Mouse (Mus musculus) neural tube, embryonic 12.5 days (tissue): ENCODE measurements at regions not wholly inside any gene's neighbourhood (a gene's known extent, or its start where the extent isn't known, plus 50 kb on each side); places are given as distances from the start of the nearest gene placed in this dataset.

Source experiments
- ATAC-seq: fragments of 200-750 bp; cut with Nextera tagmentation; 2 replicates; pipeline ENCODE4 v1.8.0; 2017; ENCODE audit warnings: low read depth, mild to moderate bottlenecking, moderate TSS enrichment, moderate library complexity; ENCODE audit not compliant: low FRiP score
- H3K27ac ChIP-seq: fragments of 300-500 bp; sonication (generic); 2 replicates; pipeline ENCODE4 v1.5.1; 2016
- H3K27me3 ChIP-seq: fragments of 300-500 bp; sonication (generic); replicated peaks from 2 replicates; pipeline ENCODE4 v1.6.1; 2016; ENCODE audit warnings: mild to moderate bottlenecking
- H3K36me3 ChIP-seq: fragments of 300-500 bp; sonication (generic); 2 replicates; pipeline ENCODE4 v1.6.1; 2016; ENCODE audit warnings: mild to moderate bottlenecking
- H3K4me1 ChIP-seq: fragments of 300-500 bp; sonication (generic); 2 replicates; pipeline ENCODE4 v1.6.1; 2016
- H3K4me2 ChIP-seq: fragments of 300-500 bp; sonication (generic); replicated peaks from 2 replicates; pipeline ENCODE4 v1.6.1; 2016; ENCODE audit warnings: mild to moderate bottlenecking
- H3K4me3 ChIP-seq: fragments of 300-500 bp; sonication (generic); 2 replicates; pipeline ENCODE4 v1.5.1; 2016
- H3K9ac ChIP-seq: fragments of 300-500 bp; sonication (generic); 2 replicates; pipeline ENCODE4 v1.6.1; 2016; ENCODE audit warnings: mild to moderate bottlenecking
- H3K9me3 ChIP-seq: fragments of 300-500 bp; sonication (generic); 2 replicates; pipeline ENCODE4 v1.6.1; 2016; ENCODE audit warnings: mild to moderate bottlenecking
- WGBS: fragments of 180-500 bp; shearing (Covaris S2); methylation state at CpG from one replicate; pipeline ENCODE4 v1.1.7; 2016; 5-methylcytosine and 5-hydroxymethylcytosine counted together

GRCm38 (mm10) chr14:61857616-61858015 is 250.4 kb downstream of the Kcnrg start:
- Histone ChIP-seq H3K27ac (no peak overlapping the region), H3K27me3 (no peaks in the 10 kb centered on the region), H3K36me3 (no peaks in the 10 kb centered on the region), H3K4me2 (no peak overlapping the region), H3K4me1 (no peaks in the 10 kb centered on the region), H3K4me3 (no peak overlapping the region), H3K9ac (no peak overlapping the region), H3K9me3 (no peaks in the 10 kb centered on the region)
- no peak for ATAC-seq
- WGBS: 88% methylated on average over 6 of the region's 6 CpGs

- WGBS: 87% methylated on average over 4 of the region's 4 CpGs
- Histone ChIP-seq H3K4me1 (no peaks in the 10 kb centered on the region), H3K9ac (no peak overlapping the region), H3K36me3 (no peaks in the 10 kb centered on the region), H3K27me3 (no peaks in the 10 kb centered on the region), H3K4me2 (no peak overlapping the region), H3K9me3 (no peaks in the 10 kb centered on the region), H3K4me3 (no peak overlapping the region), H3K27ac (no peak overlapping the region)
- ATAC-seq: no peak
Observed at GRCm38 (mm10) chr14:61860688-61861087, 253.4 kb downstream of the Kcnrg start.

DNA sequence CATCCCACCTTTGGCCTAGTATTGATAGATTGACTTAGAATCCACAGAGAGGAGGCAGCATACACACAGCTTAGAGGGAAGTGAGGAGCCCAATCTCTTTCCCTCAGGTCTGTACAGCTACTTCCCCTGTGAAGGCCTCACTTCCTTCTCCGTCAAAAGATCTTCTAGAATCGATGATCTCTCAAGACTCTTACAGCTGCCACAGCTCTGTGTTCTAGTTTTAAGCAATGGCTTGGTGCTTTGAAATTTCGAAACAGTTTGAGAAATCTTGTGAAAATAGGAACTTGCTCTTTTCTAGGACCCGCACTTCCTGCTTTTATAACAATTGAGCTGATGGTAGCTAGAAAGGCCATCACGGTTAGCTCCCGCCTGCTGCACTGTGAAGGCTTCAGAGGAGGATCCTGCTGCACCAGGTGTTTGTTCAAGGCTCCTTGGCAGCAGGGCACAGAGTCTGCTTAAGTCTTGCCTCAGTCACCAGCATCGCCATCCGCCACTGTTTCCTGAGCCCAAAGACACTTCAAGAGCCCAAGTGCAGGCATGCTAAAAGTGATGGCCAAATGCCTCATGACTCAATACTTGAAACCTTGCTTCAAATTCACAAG is 254.2 kb downstream of the Kcnrg start:
- no peak for ATAC-seq

GRCm38 (mm10) chr14:61862931-61863330 is 255.7 kb downstream of the Kcnrg start:
- no peak overlapping the region for H3K9ac ChIP-seq
- WGBS: 88% methylated on average over 6 of the region's 6 CpGs
- no peaks in the 10 kb centered on the region for H3K36me3 ChIP-seq
- H3K4me3 ChIP-seq: no peak overlapping the region
- no peaks in the 10 kb centered on the region for H3K4me1 ChIP-seq
- ATAC-seq: no peak
- H3K27me3 ChIP-seq: no peaks in the 10 kb centered on the region
- H3K4me2 ChIP-seq: no peak overlapping the region
- H3K27ac ChIP-seq: no peak overlapping the region
- H3K9me3 ChIP-seq: no peaks in the 10 kb centered on the region

More for the DNA sequence above, 254.2 kb downstream of the Kcnrg start:
- Histone ChIP-seq H3K4me2 (no peak overlapping the region), H3K4me3 (no peak overlapping the region), H3K9me3 (no peaks in the 10 kb centered on the region), H3K36me3 (no peaks in the 10 kb centered on the region), H3K9ac (no peak overlapping the region), H3K27ac (no peak overlapping the region), H3K4me1 (no peaks in the 10 kb centered on the region), H3K27me3 (no peaks in the 10 kb centered on the region)
- WGBS: 91% methylated on average over 8 of the region's 8 CpGs

GRCm38 (mm10) chr14:61863475-61863874 is 256.2 kb downstream of the Kcnrg start:
- no peak overlapping the region for H3K4me2 ChIP-seq
- ATAC-seq: no peak
- H3K27me3 ChIP-seq: no peaks in the 10 kb centered on the region
- no peaks in the 10 kb centered on the region for H3K36me3 ChIP-seq
- no peaks in the 10 kb centered on the region for H3K4me1 ChIP-seq
- H3K27ac ChIP-seq: no peak overlapping the region
- H3K9me3 ChIP-seq: no peaks in the 10 kb centered on the region
- no peak overlapping the region for H3K4me3 ChIP-seq
- WGBS: 68% methylated on average over 2 of the region's 2 CpGs
- H3K9ac ChIP-seq: no peak overlapping the region

DNA sequence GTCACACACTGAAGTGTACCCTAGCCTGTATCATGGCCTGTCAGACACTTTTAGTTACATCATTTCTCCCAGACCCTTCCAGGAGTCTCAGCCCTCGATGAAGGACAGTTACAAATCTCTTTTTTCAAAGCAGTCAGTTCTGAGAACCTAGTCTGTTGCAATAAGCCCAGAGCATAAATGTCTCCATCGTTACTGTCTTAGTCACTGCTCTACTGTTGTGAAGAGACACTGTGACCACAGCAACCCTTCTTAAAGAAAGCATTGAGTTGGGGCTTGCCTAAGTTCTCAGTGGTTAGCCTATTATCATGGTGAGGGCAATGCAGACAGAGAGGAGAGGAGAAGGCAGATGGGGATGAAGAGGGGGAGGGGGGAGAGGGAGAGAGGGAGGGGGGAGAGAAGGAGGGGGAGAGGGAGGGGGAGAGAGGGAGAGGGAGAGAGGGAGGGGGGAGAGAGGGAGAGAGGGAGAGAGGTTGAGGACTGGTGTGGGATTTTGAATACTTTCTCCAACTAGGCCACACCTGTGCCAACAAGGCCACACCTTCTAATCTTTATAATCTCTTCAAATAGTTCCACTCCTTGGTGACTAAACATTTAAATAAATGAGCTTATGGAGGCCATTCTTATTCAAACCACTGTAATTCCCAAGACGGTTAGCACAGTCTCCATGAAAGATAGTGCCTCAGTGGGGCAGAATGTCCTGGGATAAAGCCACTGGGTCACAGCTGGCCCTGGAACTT is 259.4 kb downstream of the Kcnrg start:
- H3K9ac ChIP-seq: no peak overlapping the region
- no peak overlapping the region for H3K4me3 ChIP-seq
- no peaks in the 10 kb centered on the region for H3K9me3 ChIP-seq
- no peak overlapping the region for H3K27ac ChIP-seq
- no peaks in the 10 kb centered on the region for H3K36me3 ChIP-seq
- H3K4me2 ChIP-seq: no peak overlapping the region
- no peak for ATAC-seq
- H3K4me1 ChIP-seq: no peaks in the 10 kb centered on the region
- H3K27me3 ChIP-seq: no peaks in the 10 kb centered on the region
- 69% methylated on average over 3 of the region's 3 CpGs for WGBS

DNA sequence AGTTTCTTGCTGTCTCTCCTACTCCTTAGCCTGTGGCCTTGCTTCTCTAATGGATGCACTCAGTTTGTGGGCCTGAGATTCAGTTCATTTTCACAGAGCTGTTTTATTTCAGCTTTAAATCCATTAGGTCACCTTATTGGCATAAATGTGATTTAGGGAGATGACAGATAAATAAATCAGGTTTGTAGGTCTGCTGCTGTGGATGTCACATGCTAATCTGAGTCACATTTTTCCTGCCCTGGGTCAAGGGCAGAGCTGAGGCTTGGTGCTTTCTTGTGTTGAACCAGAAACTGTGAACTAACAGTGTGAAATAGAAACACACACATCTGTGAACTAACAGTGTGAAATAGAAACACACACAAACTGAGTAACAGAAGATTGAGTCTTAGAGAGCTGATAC is 266.9 kb downstream of the Kcnrg start:
- Histone ChIP-seq H3K27me3 (no peaks in the 10 kb centered on the region), H3K4me3 (no peak overlapping the region), H3K27ac (no peak overlapping the region), H3K9ac (no peak overlapping the region), H3K4me2 (no peak overlapping the region), H3K9me3 (no peaks in the 10 kb centered on the region), H3K4me1 (no peaks in the 10 kb centered on the region), H3K36me3 (no peaks in the 10 kb centered on the region)
- no peak for ATAC-seq

DNA sequence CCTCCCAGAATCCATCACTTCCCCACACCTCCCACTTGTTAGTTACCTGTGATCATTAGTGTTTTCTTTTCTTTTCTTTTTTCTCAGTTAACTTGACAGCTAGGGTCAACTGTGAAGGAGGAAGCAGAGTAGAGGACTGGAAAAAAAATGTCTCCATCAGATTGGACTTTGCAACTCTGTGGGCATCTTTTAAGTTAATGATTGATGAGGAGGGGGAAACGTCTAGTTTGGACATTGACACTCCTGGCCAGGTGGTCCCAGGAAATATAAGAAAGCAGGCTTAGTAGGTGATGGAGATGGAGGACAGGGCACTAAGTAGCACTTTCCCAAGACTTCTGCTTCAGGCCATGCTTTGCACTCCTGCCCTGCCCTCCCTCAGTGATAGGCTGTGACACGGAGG is 272.2 kb downstream of the Kcnrg start:
- Histone ChIP-seq H3K4me1 (no peaks in the 10 kb centered on the region), H3K4me2 (no peak overlapping the region), H3K9ac (no peak overlapping the region), H3K36me3 (no peaks in the 10 kb centered on the region), H3K4me3 (no peak overlapping the region), H3K27me3 (no peaks in the 10 kb centered on the region), H3K27ac (no peak overlapping the region), H3K9me3 (no peaks in the 10 kb centered on the region)
- no peak for ATAC-seq
- 77% methylated on average over 2 of the region's 2 CpGs for WGBS

DNA sequence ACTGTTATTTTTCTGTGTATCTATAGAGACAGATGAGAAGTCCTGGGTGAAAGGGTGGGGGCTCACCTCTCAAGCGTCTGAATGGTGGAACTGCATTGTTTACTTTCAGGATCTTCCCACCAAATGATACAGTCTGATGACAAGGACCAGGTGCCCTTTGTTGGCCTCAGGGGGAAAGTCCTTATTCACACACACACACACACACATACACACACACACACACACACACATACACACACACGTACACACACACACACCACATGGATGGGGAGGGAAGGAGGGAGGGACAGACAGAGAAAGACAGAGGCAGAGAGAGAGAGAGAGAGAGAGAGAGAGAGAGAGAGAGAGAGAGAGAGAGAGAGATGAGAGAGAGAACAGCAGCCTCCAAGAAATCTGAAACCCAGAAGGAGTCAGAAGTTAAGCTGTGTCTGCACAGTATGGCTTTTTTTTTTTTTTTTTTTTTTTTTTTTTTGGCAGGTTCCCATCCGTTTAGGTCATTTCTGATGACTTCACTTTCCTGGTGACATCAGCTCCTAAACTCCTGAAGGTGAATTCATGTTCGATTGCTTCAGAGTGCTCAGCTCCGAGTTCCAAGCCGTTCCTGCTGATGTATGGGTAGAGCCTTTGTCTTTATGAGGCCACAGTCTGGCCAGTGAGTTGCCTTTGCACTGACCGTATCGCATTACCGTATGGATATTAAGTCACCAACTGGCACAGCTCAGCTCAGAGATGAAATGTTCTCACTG is 273.4 kb downstream of the Kcnrg start:
- no peaks in the 10 kb centered on the region for H3K9me3 ChIP-seq
- H3K4me1 ChIP-seq: no peaks in the 10 kb centered on the region
- ATAC-seq: no peak
- WGBS: 64% methylated on average over 9 of the region's 9 CpGs
- no peaks in the 10 kb centered on the region for H3K36me3 ChIP-seq
- H3K4me2 ChIP-seq: no peak overlapping the region
- H3K27me3 ChIP-seq: no peaks in the 10 kb centered on the region
- H3K4me3 ChIP-seq: no peak overlapping the region
- H3K27ac ChIP-seq: no peak overlapping the region
- H3K9ac ChIP-seq: no peak overlapping the region

GRCm38 (mm10) chr14:61885241-61886015 is 278.2 kb downstream of the Kcnrg start:
- Histone ChIP-seq H3K9me3 (no peaks in the 10 kb centered on the region), H3K27me3 (no peaks in the 10 kb centered on the region), H3K4me1 (no peaks in the 10 kb centered on the region), H3K36me3 (no peaks in the 10 kb centered on the region), H3K4me3 (no peak overlapping the region), H3K27ac (no peak overlapping the region), H3K4me2 (no peak overlapping the region), H3K9ac (no peak overlapping the region)
- WGBS: 86% methylated on average over 6 of the region's 6 CpGs
- ATAC-seq: no peak

DNA sequence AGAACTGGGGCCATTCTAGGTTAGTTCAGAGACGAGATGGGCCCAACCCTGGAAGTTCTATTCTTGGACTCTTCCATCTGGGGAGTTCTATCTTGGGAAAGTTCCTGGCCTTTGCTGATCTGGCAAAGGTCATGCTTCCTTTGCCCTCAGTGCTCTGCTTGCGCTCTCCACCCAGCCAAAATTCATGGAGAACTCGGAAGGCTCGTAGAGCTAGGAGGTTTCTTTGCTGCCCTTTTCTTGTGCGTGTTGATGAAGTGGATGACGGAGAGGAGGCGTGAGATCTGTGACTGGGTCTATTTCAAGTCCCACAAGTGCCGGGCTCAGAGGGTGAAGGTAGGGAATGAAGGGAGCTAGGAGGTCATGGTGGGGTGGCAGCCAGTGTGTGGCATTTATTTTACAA is 282.4 kb downstream of the Kcnrg start:
- H3K4me2 ChIP-seq: no peak overlapping the region
- H3K4me3 ChIP-seq: no peak overlapping the region
- H3K9ac ChIP-seq: no peak overlapping the region
- no peaks in the 10 kb centered on the region for H3K4me1 ChIP-seq
- 88% methylated on average over 8 of the region's 8 CpGs for WGBS
- no peak overlapping the region for H3K27ac ChIP-seq
- no peaks in the 10 kb centered on the region for H3K27me3 ChIP-seq
- no peaks in the 10 kb centered on the region for H3K36me3 ChIP-seq
- H3K9me3 ChIP-seq: no peaks in the 10 kb centered on the region
- no peak for ATAC-seq

DNA sequence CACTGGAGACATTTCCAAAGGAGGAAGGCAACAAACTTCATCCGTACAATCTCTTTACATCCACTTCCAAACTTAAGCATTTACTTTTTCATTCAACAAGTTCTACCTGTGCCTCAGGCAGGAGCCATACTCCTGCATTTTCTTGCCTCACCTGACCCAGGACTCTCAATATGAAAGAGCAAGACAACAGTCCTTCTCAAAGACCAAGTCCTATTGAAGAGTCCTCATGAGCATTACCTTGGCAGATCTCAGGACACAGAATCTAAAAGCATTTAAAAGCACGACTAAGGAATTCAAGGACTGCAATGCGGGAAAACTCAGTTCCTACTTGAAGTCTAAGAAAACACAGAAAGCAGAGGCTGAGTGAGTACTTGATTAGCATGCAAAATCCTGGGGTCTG is 286.5 kb downstream of the Kcnrg start:
- Histone ChIP-seq H3K4me3 (no peak overlapping the region), H3K27me3 (no peaks in the 10 kb centered on the region), H3K9ac (no peak overlapping the region), H3K36me3 (no peaks in the 10 kb centered on the region), H3K4me1 (no peaks in the 10 kb centered on the region), H3K27ac (no peak overlapping the region), H3K4me2 (no peak overlapping the region), H3K9me3 (no peaks in the 10 kb centered on the region)
- ATAC-seq: no peak
- WGBS: 86% methylated on average over 3 of the region's 3 CpGs
